Mouse (Mus musculus): ENCODE results near the gene Tut1. TPM values are rescaled to one million over a fixed set of nuclear protein-coding genes. Genes with fewer than 3 reads are reported as not detected.
"Not testable (repeated sequence)": the region's sequence is repeated elsewhere in the genome, so short reads cannot be mapped to it uniquely, and the experiment has no call there.

The Tut1 gene
- polyA plus RNA-seq, 1 experiment = 20.8 TPM

- WGBS = 87% methylated on average over 4 of the region's 4 CpGs
- H3K27ac ChIP-seq (ENCODE audit: insufficient read depth, low read length) = no peak overlapping the region
- no peaks in the 10 kb centered on the region for H3K27me3 ChIP-seq (ENCODE audit: control insufficient read depth, insufficient read depth, low read length)
- H3K4me1 ChIP-seq (ENCODE audit: control insufficient read depth, insufficient read depth, low read length) = no peaks in the 10 kb centered on the region
- no peak for TF ChIP-seq POLR2A (IDR thresholded peaks at IDR 0.05; ENCODE audit: borderline replicate concordance, insufficient read depth, low read length)
- no peak for TF ChIP-seq CTCF (IDR thresholded peaks at IDR 0.05; ENCODE audit: borderline replicate concordance, insufficient read depth, low read depth, low read length)
- no peak for DNase-seq
- H3K4me3 ChIP-seq (replicated peaks; ENCODE audit: insufficient read depth, low read depth, low read length) = no peak overlapping the region
Observed at GRCm38 (mm10) chr19:8999223-8999622, 45.6 kb downstream of the Tut1 start.

- 93% methylated on average over 2 of the region's 2 CpGs for WGBS
- not testable (repeated sequence) for H3K27me3 ChIP-seq (ENCODE audit: control insufficient read depth, insufficient read depth, low read length); DNase-seq; H3K4me3 ChIP-seq (replicated peaks; ENCODE audit: insufficient read depth, low read depth, low read length); H3K4me1 ChIP-seq (ENCODE audit: control insufficient read depth, insufficient read depth, low read length); H3K27ac ChIP-seq (ENCODE audit: insufficient read depth, low read length)
Observed at GRCm38 (mm10) chr19:9006915-9007314, 53.3 kb downstream of the Tut1 start.

Other genes with a start within 250 kb of the Tut1 start
- 214 and 221 TPM in 2 replicates for gene Slc3a2, start 230.5 kb upstream of the Tut1 start, polyA plus RNA-seq (2012; rRNA removed)
- gene Wdr74, start 218.0 kb upstream of the Tut1 start, polyA plus RNA-seq (2012; rRNA removed) = 55.5 and 57.6 TPM in 2 replicates
- 0.33 and 0.65 TPM in 2 replicates for gene 1700092M07Rik, start 213.1 kb upstream of the Tut1 start, polyA plus RNA-seq (2012; rRNA removed)
- 116 and 119 TPM in 2 replicates for gene Stx5a, start 212.4 kb upstream of the Tut1 start, polyA plus RNA-seq (2012; rRNA removed)
- 134 and 135 TPM in 2 replicates for gene Nxf1, start 196.8 kb upstream of the Tut1 start, polyA plus RNA-seq (2012; rRNA removed)
- 169 and 170 TPM in 2 replicates for gene Tmem223, start 182.9 kb upstream of the Tut1 start, polyA plus RNA-seq (2012; rRNA removed)
- 15.9 and 20.2 TPM in 2 replicates for gene Tmem179b, start 179.4 kb upstream of the Tut1 start, polyA plus RNA-seq (2012; rRNA removed)
- gene Taf6l, start 167.4 kb upstream of the Tut1 start, polyA plus RNA-seq (2012; rRNA removed) = 14.1 and 15.6 TPM in 2 replicates
- 155 and 157 TPM in 2 replicates for gene Polr2g, start 155.3 kb upstream of the Tut1 start, polyA plus RNA-seq (2012; rRNA removed)
- 3.7 and 3.8 TPM in 2 replicates for gene Zbtb3, start 151.3 kb upstream of the Tut1 start, polyA plus RNA-seq (2012; rRNA removed)
- gene Ttc9c, start 134.5 kb upstream of the Tut1 start, polyA plus RNA-seq (2012; rRNA removed) = 34.4 and 36.0 TPM in 2 replicates
- gene Hnrnpul2, start 133.8 kb upstream of the Tut1 start, polyA plus RNA-seq (2012; rRNA removed) = 97.7 and 101 TPM in 2 replicates
- gene AC129217.1, start 124.1 kb upstream of the Tut1 start, polyA plus RNA-seq (2012; rRNA removed) = not detected in 2 replicates
- 148 and 155 TPM in 2 replicates for gene Bscl2, start 116.4 kb upstream of the Tut1 start, polyA plus RNA-seq (2012; rRNA removed)
- gene Gng3, start 114.7 kb upstream of the Tut1 start, polyA plus RNA-seq (2012; rRNA removed) = 218 and 236 TPM in 2 replicates
- gene Lrrn4cl, start 103.1 kb upstream of the Tut1 start, polyA plus RNA-seq (2012; rRNA removed) = 0.78 and 0.85 TPM in 2 replicates
- 117 and 134 TPM in 2 replicates for gene Ubxn1, start 82.4 kb upstream of the Tut1 start, polyA plus RNA-seq (2012; rRNA removed)
- gene Uqcc3, start 72.9 kb upstream of the Tut1 start, polyA plus RNA-seq (2012; rRNA removed) = 69.3 and 76.7 TPM in 2 replicates
- 3.8 and 5.1 TPM in 2 replicates for gene Lbhd1, start 70.1 kb upstream of the Tut1 start, polyA plus RNA-seq (2012; rRNA removed)
- not detected in 2 replicates for gene Gm49403, start 69.9 kb upstream of the Tut1 start, polyA plus RNA-seq (2012; rRNA removed)
- gene 1810009A15Rik, start 65.0 kb upstream of the Tut1 start, polyA plus RNA-seq (2012; rRNA removed) = 43.7 and 45.9 TPM in 2 replicates
- not detected in 2 replicates for gene Gm49416, start 64.9 kb upstream of the Tut1 start, polyA plus RNA-seq (2012; rRNA removed)
- gene Ints5, start 60.8 kb upstream of the Tut1 start, polyA plus RNA-seq (2012; rRNA removed) = 17.7 and 18.0 TPM in 2 replicates
- 105 and 116 TPM in 2 replicates for gene Ganab, start 55.8 kb upstream of the Tut1 start, polyA plus RNA-seq (2012; rRNA removed)
- 224 and 238 TPM in 2 replicates for gene B3gat3, start 33.5 kb upstream of the Tut1 start, polyA plus RNA-seq (2012; rRNA removed)
- gene Rom1, start 24.5 kb upstream of the Tut1 start, polyA plus RNA-seq (2012; rRNA removed) = 24.1 and 24.2 TPM in 2 replicates
- 40.2 and 45.0 TPM in 2 replicates for gene Eml3, start 24.3 kb upstream of the Tut1 start, polyA plus RNA-seq (2012; rRNA removed)
- gene Mta2, start 12.0 kb upstream of the Tut1 start, polyA plus RNA-seq (2012; rRNA removed) = 30.9 and 33.9 TPM in 2 replicates
- gene Eef1g, start 13.2 kb downstream of the Tut1 start, polyA plus RNA-seq (2012; rRNA removed) = 263 and 281 TPM in 2 replicates
- gene Ahnak, start 35.4 kb downstream of the Tut1 start, polyA plus RNA-seq (2012; rRNA removed) = 5.3 and 5.8 TPM in 2 replicates
- gene Scgb1a1, start 134.1 kb downstream of the Tut1 start, polyA plus RNA-seq (2012; rRNA removed) = not detected in 2 replicates
- 88.4 TPM in 2 replicates for gene Asrgl1, start 181.8 kb downstream of the Tut1 start, polyA plus RNA-seq (2012; rRNA removed)